Mouse (Mus musculus): ENCODE measurements around the gene Gm1113. TPM values are rescaled to one million over a fixed set of nuclear protein-coding genes. Genes with fewer than 3 reads are reported as not detected.

Gm1113 gene
- total RNA-seq (2021): not detected
- long read RNA-seq, experiment 1: 0 reads
- long read RNA-seq, experiment 2: 0 reads

DNA sequence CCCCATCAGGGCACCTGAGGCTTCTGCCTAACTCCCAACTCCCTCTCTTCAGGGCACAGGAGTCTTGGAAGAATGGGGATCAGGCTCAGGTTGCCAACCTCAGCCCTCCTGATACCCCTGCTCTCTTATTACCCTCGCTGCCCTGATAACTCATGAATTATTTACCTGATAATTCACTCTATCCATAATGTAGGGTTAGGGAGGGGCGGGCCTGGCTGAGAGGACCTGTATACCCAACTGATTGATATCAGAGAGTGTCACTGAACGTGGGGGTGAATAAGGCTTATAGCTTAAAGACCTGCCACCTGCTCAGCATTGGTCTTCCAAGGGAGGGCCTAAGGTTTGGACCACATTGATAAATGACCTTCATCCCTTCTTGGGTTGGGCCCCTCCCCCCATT, at the start of gene Gm1113:
Gene Gm1113 (minus strand): TSS at position 101 of the 400 bp plus-strand sequence.
- intact Hi-C loops (cut with DNase I): no loop called here

GRCm38 (mm10) chr9:35564536-35565240, 46.6 kb upstream of the Gm1113 start:
- DNase-seq: no peak
- intact Hi-C loops (cut with DNase I): no loop called here

More for the DNA sequence above, at the start of gene Gm1113:
- DNase-seq: no peak

GRCm38 (mm10) chr9:35561583-35561982, 43.5 kb upstream of the Gm1113 start:
- DNase-seq: no peak
- intact Hi-C loops (cut with DNase I): no loop called here

DNA sequence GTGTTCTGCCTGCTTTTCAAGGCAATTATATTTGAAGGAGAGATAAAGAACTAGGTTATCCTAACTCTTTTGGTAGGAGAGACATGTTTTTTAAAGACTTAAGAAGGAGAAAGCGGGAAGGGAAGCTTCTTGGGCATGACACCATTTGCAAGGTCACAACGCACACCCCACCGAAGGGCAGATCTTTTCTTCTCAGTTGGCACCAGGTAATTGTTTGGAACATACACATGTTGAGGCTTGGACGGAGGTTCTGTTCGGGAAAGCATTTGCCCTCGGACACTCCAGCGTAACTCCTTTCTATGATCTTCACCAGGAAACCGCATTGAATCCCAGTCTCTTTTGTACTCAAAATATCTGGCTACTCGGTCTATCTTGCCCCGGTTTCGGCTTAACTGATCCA, 43.0 kb upstream of the Gm1113 start:
- no peak for DNase-seq
- intact Hi-C loops (cut with DNase I): no loop called here

DNA sequence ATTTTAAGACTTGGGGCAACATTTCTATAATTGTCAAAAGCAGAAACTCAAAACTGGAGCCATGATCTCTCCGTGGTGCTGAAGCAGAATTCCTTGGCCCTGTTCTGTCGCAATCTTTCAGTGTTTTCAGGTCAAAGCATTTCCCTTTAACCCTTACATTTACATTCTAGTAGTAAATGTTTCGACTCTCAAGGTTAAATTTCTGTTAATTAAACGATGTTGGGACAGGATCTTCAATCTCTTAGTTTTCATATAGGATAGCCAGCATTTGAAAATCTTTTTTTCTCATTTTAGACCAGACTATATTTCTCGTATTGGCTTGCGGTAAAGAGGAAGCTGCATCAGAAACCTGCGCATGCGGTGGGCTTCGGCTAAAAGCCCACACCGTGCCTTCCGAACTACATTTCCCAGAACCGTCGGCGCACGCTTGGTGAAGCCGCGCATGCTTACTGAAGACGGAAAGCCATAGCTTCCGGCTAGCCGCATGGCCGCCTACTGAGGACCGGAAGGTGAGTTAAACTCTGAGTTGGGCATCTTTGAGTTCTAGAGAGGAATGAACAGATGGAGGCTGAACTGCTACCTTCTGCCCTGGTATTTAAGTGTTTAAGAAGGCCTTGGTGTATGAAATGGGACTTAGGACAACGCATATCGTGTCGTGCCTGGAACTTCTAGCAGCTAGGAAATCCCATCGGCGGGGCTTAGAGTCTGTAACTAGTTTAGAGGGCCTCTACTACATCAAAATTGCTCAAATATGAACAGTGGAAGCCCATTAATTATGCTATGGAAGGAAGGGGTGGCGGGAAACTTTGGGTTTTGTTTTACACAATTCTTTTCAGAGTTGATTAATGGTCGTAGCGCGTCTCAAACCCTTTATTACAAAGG, 41.2 kb upstream of the Gm1113 start:
- intact Hi-C loops (cut with DNase I): no loop called here
- DNase-seq: peak; percentile 67 to 77

DNA sequence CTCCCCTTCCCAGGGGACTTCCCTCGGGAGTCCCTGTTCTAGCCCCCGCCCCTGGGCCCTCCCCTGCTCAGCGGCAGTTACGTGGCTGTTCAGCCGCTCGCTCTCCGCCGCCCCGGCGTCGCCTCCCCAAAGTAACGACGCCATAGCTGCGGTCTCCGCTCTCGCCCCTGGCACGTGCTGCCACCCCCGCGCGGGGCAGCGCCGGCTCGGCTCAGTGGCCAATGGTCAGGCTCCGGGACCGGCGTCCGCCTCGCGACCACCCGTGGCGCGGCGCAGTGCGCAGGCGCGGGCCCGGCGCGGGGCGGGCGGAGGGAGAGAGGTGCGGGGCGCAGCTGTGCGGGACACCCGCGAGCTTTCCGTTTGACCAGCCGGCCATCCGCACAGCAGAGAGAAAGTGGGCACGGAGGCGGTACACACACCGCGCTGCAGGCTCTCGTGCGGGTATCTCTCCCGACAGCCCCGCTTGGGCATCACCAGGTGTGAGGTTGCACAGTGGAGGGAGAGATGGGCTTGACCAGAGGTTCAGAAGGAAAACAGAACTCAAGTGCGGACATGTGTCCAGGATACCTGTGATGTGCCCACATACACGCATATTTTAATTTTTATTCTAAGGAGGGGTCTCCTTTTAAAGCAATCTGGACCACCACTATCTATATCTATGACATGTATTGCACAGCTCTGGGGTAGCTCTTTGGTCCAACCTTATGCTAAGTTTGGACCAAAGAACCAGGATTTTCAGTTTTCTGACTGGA, 40.4 kb upstream of the Gm1113 start, which contains the start of the genes Ddx25 and Pus3:
Gene Ddx25 (minus strand): TSS at position 272 of the 752 bp plus-strand sequence.
Gene Pus3 (plus strand): TSS at position 339 of the 752 bp plus-strand sequence.
- intact Hi-C loops (cut with DNase I): no loop called here
- DNase-seq: peak in 1 of 2 experiments; percentile 30

GRCm38 (mm10) chr9:35556494-35557102, 38.5 kb upstream of the Gm1113 start:
- DNase-seq: no peak
- intact Hi-C loops (cut with DNase I): no loop called here

- intact Hi-C loops (cut with DNase I): loop anchor here (10.0 kb wide), 1 partner anchor 514 kb away; no protein-coding TSS in a partner anchor
- no peak for DNase-seq
Measured at GRCm38 (mm10) chr9:35548455-35548854, 30.4 kb upstream of the Gm1113 start.

DNA sequence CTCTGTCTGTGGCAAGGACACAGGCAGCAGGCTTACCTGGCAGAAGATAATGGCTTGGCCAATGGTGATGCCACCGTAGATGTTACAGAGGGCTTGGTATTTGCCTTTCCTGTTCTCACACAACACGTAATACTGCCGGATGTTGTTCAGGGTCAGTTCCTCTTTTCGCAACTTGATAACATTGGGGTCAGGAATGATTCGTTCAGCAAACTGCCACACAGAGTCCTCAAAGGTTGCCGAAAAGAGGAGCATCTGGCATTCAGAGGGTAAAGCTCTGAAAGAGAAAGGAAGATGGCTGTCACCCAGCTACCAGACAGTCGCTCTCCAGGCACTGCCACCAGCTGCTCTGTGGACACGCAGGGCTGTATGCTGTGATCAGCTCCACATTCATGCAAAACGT, 28.7 kb upstream of the Gm1113 start:
- DNase-seq: no peak
- intact Hi-C loops (cut with DNase I): loop anchor here (10.0 kb wide), 1 partner anchor 512 kb away; no protein-coding TSS in a partner anchor

GRCm38 (mm10) chr9:35545704-35546103, 27.6 kb upstream of the Gm1113 start:
- DNase-seq: no peak
- intact Hi-C loops (cut with DNase I): loop anchor here (10.0 kb wide), 1 partner anchor 511 kb away; no protein-coding TSS in a partner anchor

DNA sequence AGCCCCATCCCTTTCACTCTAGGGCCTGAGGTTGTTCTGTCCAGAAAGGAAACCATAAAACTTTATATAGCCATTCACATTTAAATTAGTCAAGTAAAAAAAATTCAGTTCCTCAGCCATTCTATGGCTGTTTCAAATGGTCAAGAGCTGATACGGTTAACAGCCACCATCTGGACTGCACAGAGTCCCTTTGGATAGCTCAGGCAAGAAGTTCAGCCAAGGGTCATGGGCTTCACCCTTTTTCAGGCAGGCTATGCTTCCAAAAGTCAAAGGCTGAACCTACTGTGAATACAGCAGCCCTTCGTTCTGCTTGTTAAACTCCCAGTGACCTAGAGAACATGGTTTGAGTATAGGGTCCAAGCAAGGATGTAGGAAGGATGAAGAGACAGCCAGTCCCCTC, 26.6 kb upstream of the Gm1113 start:
- intact Hi-C loops (cut with DNase I): loop anchor here (10.0 kb wide), 1 partner anchor 510 kb away; no protein-coding TSS in a partner anchor
- peak in 1 of 2 experiments; percentile 50 for DNase-seq

- no peak for DNase-seq
- intact Hi-C loops (cut with DNase I): loop anchor here (10.0 kb wide), 1 partner anchor 508 kb away; no protein-coding TSS in a partner anchor
Measured at GRCm38 (mm10) chr9:35543099-35543860, 25.2 kb upstream of the Gm1113 start.

GRCm38 (mm10) chr9:35541941-35542340, 23.9 kb upstream of the Gm1113 start:
- intact Hi-C loops (cut with DNase I): loop anchor here (1.0 to 10.0 kb wide), 2 partner anchors 260 to 507 kb away; no protein-coding TSS in a partner anchor
- DNase-seq: no peak

GRCm38 (mm10) chr9:35541488-35541887, 23.4 kb upstream of the Gm1113 start:
- intact Hi-C loops (cut with DNase I): loop anchor here (1.0 to 10.0 kb wide), 2 partner anchors 259 to 507 kb away; no protein-coding TSS in a partner anchor
- peak; percentile 80 to 89 for DNase-seq

DNA sequence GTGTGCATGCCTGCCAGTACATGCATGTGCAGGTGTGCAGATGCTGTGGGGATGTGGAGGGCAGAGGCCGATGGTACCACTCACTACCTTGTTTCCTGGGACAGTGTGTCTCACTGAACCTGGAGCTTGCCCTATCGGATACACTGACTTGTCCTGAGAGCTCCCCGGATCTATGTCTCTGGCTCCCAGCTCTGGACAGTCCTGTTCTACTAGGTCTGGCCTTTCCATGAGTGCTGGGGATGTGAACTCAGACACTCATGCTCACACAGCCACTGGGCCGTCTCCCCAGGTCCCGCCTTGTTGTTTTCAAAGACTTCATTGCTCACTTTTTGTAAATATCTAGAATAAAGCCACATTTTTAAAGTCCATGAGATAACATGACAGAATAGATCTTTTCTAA, 23.0 kb upstream of the Gm1113 start:
- no peak for DNase-seq
- intact Hi-C loops (cut with DNase I): loop anchor here (1.0 to 10.0 kb wide), 2 partner anchors 259 to 506 kb away; no protein-coding TSS in a partner anchor

GRCm38 (mm10) chr9:35539001-35539750, 21.1 kb upstream of the Gm1113 start:
- no peak for DNase-seq
- intact Hi-C loops (cut with DNase I): no loop called here

- DNase-seq: no peak
- intact Hi-C loops (cut with DNase I): no loop called here
Measured at GRCm38 (mm10) chr9:35535876-35536275, 17.8 kb upstream of the Gm1113 start.

DNA sequence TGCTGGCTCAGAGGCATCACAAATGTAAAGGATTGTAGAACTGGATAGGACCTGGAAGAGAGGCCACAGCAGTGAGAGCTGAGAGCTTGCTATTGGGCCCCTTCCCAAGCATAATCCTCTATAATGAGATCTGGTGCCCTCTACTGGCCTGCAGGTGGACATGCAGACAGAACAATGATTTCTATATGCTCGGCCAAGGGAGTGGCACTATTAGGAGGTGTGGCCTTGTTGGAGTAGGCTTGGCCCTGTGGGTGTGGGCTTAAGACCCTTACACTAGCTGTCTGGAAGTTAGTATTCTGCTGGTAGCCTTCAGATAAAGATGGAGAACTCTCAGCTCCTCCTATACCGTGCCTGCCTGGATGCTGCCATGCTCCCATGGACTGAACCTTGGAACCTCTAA, 17.0 kb upstream of the Gm1113 start:
- DNase-seq: peak; percentile 48 to 71
- intact Hi-C loops (cut with DNase I): no loop called here

Data from heart, postnatal 14 days (tissue).